Mouse (Mus musculus): ENCODE measurements around the gene Nat8l.

GRCm38 (mm10) chr5:33995843-33996693, at the start of gene Nat8l:
- no peak for TF ChIP-seq CTCF (IDR thresholded peaks at IDR 0.05; ENCODE audit: low read depth, low read length)
- no peak for TF ChIP-seq TAL1 (conservative IDR thresholded peaks at IDR 0.05; ENCODE audit: low read depth, low read length)
- no peak for TF ChIP-seq POLR2AphosphoS5 (IDR thresholded peaks at IDR 0.05; ENCODE audit: insufficient replicate concordance, low read depth, low read length)
- TF ChIP-seq GATA1 (IDR thresholded peaks at IDR 0.05; ENCODE audit: borderline replicate concordance, low read length) = no peak

Data from G1E (cell line).